Mouse (Mus musculus): ENCODE results near the gene Cxcl17.

Cxcl17 gene

DNA sequence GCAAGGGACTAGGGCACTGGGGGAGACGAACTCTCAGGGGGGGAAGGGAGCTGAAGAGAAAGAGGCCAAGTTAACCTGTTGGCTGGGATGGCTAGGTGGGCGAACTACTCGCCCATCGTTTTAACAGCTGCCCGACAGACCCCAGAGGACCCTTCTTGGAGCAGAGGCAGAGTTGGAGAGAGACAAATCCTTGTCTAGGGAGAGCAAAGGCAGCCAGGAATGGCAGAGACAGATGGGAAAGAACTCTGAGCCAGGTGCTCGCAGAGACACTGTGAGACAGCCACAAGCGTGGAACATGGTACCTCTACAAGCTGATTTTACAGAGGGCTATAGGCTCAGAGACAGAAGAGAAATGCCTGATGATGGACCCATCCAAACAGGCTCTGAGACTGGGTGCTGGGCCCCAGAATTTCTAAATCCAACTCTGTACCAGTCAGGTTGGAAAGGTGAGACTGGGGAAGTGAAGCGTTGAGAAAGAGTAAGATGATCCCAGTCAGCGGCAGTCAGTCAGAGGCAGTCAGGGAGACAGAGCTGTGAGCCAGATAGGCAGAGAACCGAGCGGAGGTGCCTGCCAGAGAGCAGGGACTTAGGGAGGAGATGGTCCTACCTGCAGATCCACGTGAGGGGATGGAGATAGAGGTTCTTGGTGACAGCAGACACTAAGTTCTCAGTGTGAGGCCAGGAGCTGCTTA is 43.5 kb downstream of the Cxcl17 start, which contains the start of gene Cnfn:
TSS of gene Cnfn (minus strand) at position 667 of the 692 bp plus-strand sequence.
- no peak for DNase-seq (ENCODE audit: low read depth, low spot score)

DNA sequence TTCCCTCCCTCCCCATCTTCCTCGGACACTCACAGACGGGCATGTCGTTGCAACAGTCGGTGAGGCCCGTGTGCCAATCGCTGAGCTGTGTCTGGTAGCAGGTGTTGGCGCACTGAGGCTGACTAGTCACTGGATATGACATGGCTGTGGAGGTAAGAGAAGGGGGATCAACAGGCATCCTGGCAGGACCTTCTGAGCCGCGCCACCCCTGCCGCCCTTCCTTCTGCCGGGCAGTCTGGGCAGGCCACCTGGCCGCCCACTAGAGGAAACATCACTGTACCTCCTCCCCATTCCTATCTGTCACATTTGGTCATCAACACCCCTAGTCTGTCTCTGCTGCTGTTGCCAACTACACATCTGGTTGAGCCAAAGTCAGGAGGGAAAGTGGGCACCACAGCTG is 44.4 kb downstream of the Cxcl17 start:
- no peak for DNase-seq (ENCODE audit: low read depth, low spot score)

DNA sequence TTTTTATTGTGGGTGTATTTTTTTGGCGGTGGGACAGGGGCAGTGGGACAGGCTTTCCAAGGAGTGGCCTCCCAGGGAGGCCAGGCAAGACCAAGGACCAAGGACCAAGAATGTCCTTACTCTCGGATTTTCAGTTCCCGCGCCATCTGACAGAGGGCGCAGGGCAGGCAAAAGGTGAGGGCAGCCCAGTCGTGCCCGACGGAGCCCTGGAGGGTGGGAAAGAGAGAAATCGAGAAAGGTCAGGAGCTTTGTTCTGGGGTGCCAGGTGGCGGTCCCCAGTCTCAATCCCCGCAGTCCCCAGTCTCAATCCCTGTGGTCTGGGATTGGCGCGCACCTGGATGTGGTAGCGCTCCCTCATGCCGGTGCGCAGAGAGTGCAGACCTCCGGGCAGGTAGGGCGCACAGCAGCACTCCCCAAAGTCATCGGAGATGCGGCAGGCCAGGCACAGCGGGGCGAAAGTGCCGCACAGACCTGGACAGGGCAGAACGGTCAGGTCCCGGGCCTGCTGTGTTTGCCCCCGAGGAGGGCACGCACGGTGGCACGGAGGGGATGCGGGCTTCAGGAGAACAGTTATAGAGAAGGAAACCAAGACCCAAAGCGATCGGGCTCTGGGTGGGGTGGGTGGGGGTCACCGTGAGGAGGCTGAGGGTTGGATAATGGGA is 44.9 kb downstream of the Cxcl17 start:
- no peak for DNase-seq (ENCODE audit: low read depth, low spot score)

DNA sequence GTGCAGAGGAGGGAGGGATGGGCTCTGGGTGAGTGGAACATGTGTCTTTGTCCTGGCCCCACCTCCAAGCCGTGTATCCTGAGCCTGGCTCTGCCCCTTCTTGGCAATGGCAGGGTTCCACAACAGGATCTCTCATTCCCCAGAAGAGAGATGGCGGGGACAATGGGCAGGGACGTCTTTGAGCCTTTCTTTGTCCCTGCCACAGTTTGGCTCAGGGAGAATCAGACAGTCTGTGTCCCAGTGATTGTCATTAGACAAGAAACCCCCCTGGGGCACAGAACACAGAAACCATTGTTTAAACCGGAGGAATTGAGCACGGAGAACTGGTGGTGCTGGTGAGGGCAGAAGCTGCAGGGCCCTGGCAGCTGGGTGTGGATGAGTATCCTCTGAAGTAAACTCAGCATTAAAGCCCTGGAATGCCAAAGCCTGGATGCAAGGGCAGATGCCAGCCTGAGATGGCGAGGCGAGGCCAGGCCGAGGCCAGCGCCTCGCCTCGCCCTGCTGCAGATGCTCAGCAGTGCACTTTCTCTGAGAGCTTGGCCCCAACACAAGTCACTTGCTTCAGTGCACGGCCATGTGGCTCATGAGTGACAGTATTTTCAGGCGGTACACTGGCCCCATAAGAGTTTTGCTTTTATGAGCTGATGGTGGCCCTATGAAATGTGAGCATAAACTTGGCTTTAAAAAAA is 46.6 kb downstream of the Cxcl17 start:
- DNase-seq (ENCODE audit: low read depth, low spot score): peak; percentile 55

DNA sequence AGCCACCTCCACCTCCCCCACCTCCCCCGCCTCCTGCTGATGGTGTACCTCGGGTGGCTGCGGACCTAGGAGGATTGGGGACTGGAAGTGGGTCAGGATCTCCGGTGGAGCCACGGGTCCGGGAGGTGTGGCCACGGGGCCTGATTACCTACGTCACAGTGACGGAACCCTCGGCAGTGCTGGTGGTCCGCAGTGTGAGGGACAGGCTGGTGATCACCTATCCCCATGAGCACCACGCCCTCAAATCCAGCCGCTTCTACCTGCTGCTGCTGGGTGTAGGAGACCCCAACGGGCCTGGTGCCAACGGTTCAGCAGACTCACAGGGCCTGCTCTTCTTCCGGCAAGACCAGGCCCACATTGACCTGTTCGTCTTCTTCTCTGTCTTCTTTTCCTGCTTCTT is 49.1 kb downstream of the Cxcl17 start:
- DNase-seq (ENCODE audit: low read depth, low spot score): no peak

DNA sequence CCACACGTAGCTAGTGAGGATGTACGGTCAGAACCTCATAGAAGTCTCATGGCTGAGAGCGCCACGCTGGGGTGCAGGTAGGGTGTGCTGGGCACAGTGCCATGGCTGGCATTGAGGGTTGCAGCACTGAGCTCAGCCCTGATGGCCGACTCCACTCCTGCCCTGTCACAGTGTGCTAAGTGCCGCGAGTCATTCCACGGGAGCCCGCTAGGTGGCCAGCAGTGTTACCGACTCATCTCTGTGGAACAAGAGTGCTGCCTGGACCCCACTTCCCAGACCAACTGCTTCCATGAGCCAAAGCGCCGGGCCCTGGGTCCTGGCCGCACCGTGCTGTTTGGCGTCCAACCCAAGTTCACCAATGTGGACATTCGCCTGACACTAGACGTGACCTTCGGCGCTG is 49.5 kb downstream of the Cxcl17 start:
- DNase-seq (ENCODE audit: low read depth, low spot score): no peak

DNA sequence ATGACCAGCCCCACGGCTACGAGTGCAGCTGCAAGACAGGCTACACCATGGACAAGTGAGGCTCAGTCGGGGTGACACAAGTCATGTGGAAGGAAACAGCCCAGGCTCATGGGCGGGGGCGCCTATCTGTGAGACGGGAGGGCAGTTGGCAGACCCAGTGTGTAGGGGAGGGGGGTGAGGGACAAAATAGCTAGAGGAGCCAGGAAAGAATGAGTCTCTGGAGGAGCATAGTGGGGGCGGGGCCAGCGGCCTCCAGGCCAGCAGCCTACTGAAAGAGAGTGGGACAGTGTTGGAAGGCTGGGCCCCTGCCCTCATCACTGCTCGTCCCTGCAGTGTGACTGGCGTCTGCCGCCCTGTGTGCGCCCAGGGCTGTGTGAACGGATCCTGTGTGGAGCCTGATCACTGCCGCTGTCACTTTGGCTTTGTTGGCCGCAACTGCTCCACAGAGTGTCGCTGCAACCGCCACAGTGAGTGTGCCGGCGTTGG is 53.9 kb downstream of the Cxcl17 start:
- DNase-seq (ENCODE audit: low read depth, low spot score): no peak
